Mouse (Mus musculus) intestine, embryonic 16.5 days (tissue): ENCODE results near the gene A930002H24Rik. TPM values are rescaled to one million over a fixed set of nuclear protein-coding genes. Genes with fewer than 3 reads are reported as not detected.

Experiments used
- ATAC-seq: fragments of 200-750 bp; cut with Nextera tagmentation; 2 replicates; pipeline ENCODE4 v1.8.0; 2017; ENCODE audit warnings: moderate TSS enrichment, moderate library complexity
- H3K27ac ChIP-seq: fragments of 300-500 bp; sonication (generic); 2 replicates; pipeline ENCODE4 v1.5.1; 2014; ENCODE audit warnings: mild to moderate bottlenecking, low read length
- H3K27me3 ChIP-seq: fragments of 300-500 bp; sonication (generic); replicated peaks from 2 replicates; pipeline ENCODE4 v1.6.1; 2014; ENCODE audit warnings: low read length, control low read depth, mixed read lengths; ENCODE audit not compliant: control insufficient read depth, insufficient read depth
- H3K36me3 ChIP-seq: fragments of 300-500 bp; sonication (generic); 2 replicates; pipeline ENCODE4 v1.6.1; 2014; ENCODE audit warnings: low read length, control low read depth; ENCODE audit not compliant: control insufficient read depth, insufficient read depth
- H3K4me1 ChIP-seq: fragments of 300-500 bp; sonication (generic); 2 replicates; pipeline ENCODE4 v1.6.1; 2014; ENCODE audit warnings: low read length, control low read depth, mixed read lengths; ENCODE audit not compliant: control insufficient read depth, insufficient read depth
- H3K4me2 ChIP-seq: fragments of 300-500 bp; sonication (generic); 2 replicates; pipeline ENCODE4 v1.6.1; 2014; ENCODE audit warnings: low read depth, low read length, control low read depth
- H3K4me3 ChIP-seq: fragments of 300-500 bp; sonication (generic); 2 replicates; pipeline ENCODE4 v1.5.1; 2014; ENCODE audit warnings: mild to moderate bottlenecking, low read length
- H3K9ac ChIP-seq: fragments of 300-500 bp; sonication (generic); 2 replicates; pipeline ENCODE4 v1.6.1; 2014; ENCODE audit warnings: low read depth, low read length
- H3K9me3 ChIP-seq: fragments of 300-500 bp; sonication (generic); 2 replicates; pipeline ENCODE4 v1.6.1; 2016; ENCODE audit warnings: low read length, control low read depth; ENCODE audit not compliant: control insufficient read depth
- WGBS: fragments of 180-500 bp; shearing (Covaris S2); extraction: QIAGEN DNeasy Blood & Tissue Kit; methylation state at CpG from one replicate; pipeline ENCODE4 v1.1.7; 2014; 5-methylcytosine and 5-hydroxymethylcytosine counted together
- polyA plus RNA-seq: library from polyadenylated mRNA; unstranded; fragments of >200 nt; fragmentation: Nextera tagmentation; extraction: Ambion mirVana; gene quantifications from 2 replicates; pipeline ENCODE4 v1.2.1, GENCODE M21; 2015

The A930002H24Rik gene
- polyA plus RNA-seq, 1 experiment from 2014 or later: 2.0 TPM

DNA sequence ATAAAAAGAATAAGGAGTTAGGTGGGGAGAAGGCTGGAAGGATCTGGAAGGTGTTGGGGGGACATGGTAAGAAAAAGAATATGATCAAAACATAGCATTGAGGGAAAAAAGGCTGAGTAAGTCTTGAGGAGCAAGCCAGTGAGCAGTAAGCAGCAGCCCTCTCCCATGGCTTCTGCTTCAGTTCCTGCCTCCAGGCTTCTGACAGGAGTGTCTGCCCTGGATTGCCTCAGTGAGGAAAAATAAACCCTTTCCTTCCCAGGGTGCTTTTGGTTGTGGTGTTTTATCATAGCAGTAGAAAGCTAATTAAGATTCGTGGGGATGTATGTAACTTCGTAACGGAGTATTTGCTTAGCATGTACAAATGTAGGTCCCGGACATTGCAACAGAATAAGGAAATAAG lies 39.5 kb downstream of the A930002H24Rik start:
- Histone ChIP-seq H3K4me1 (no peaks in the 10 kb centered on the region), H3K4me3 (no peak overlapping the region), H3K9ac (no peak overlapping the region), H3K4me2 (no peak overlapping the region), H3K36me3 (no peaks in the 10 kb centered on the region), H3K27ac (no peak overlapping the region), H3K9me3 (no peaks in the 10 kb centered on the region), H3K27me3 (no peaks in the 10 kb centered on the region)
- ATAC-seq: no peak
- 73% methylated on average over 4 of the region's 4 CpGs for WGBS

GRCm38 (mm10) chr17:63818444-63819027 lies 45.1 kb downstream of the A930002H24Rik start:
- Histone ChIP-seq H3K9ac (no peak overlapping the region), H3K4me3 (no peak overlapping the region), H3K9me3 (no peaks in the 10 kb centered on the region), H3K4me1 (no peaks in the 10 kb centered on the region), H3K27me3 (no peaks in the 10 kb centered on the region), H3K36me3 (no peaks in the 10 kb centered on the region), H3K4me2 (no peak overlapping the region), H3K27ac (no peak overlapping the region)
- 67% methylated on average over 10 of the region's 10 CpGs for whole genome bisulfite sequencing
- ATAC-seq: no peak

GRCm38 (mm10) chr17:63813552-63813951 lies 50.0 kb downstream of the A930002H24Rik start:
- Histone ChIP-seq H3K4me2 (no peak overlapping the region), H3K4me1 (no peaks in the 10 kb centered on the region), H3K9me3 (no peaks in the 10 kb centered on the region), H3K9ac (no peak overlapping the region), H3K36me3 (no peaks in the 10 kb centered on the region), H3K27ac (no peak overlapping the region), H3K4me3 (no peak overlapping the region), H3K27me3 (no peaks in the 10 kb centered on the region)
- WGBS: 82% methylated on average over 6 of the region's 6 CpGs
- no peak for ATAC-seq

Other genes starting within 250 kb of the A930002H24Rik start
- gene Fer, start 729 bp downstream of the A930002H24Rik start, polyA plus RNA-seq: 20.7 and 20.9 TPM in 2 replicates